Mouse (Mus musculus) neural tube, embryonic 12.5 days (tissue): ENCODE data around the gene Csf2rb. TPM values are rescaled to one million over a fixed set of nuclear protein-coding genes. Genes with fewer than 3 reads are reported as not detected.

Source experiments
- ATAC-seq: fragments of 200-750 bp; cut with Nextera tagmentation; 2 replicates; pipeline ENCODE4 v1.8.0; 2017; ENCODE audit warnings: low read depth, mild to moderate bottlenecking, moderate TSS enrichment, moderate library complexity; ENCODE audit not compliant: low FRiP score
- H3K27ac ChIP-seq: fragments of 300-500 bp; sonication (generic); 2 replicates; pipeline ENCODE4 v1.5.1; 2016
- H3K27me3 ChIP-seq: fragments of 300-500 bp; sonication (generic); replicated peaks from 2 replicates; pipeline ENCODE4 v1.6.1; 2016; ENCODE audit warnings: mild to moderate bottlenecking
- H3K36me3 ChIP-seq: fragments of 300-500 bp; sonication (generic); 2 replicates; pipeline ENCODE4 v1.6.1; 2016; ENCODE audit warnings: mild to moderate bottlenecking
- H3K4me1 ChIP-seq: fragments of 300-500 bp; sonication (generic); 2 replicates; pipeline ENCODE4 v1.6.1; 2016
- H3K4me2 ChIP-seq: fragments of 300-500 bp; sonication (generic); replicated peaks from 2 replicates; pipeline ENCODE4 v1.6.1; 2016; ENCODE audit warnings: mild to moderate bottlenecking
- H3K4me3 ChIP-seq: fragments of 300-500 bp; sonication (generic); 2 replicates; pipeline ENCODE4 v1.5.1; 2016
- H3K9ac ChIP-seq: fragments of 300-500 bp; sonication (generic); 2 replicates; pipeline ENCODE4 v1.6.1; 2016; ENCODE audit warnings: mild to moderate bottlenecking
- H3K9me3 ChIP-seq: fragments of 300-500 bp; sonication (generic); 2 replicates; pipeline ENCODE4 v1.6.1; 2016; ENCODE audit warnings: mild to moderate bottlenecking
- WGBS: fragments of 180-500 bp; shearing (Covaris S2); methylation state at CpG from one replicate; pipeline ENCODE4 v1.1.7; 2016; 5-methylcytosine and 5-hydroxymethylcytosine counted together
- polyA plus RNA-seq: library from polyadenylated mRNA; unstranded; fragments of >200 nt; fragmentation: Nextera tagmentation; extraction: Ambion mirVana; gene quantifications from 2 replicates; pipeline ENCODE4 v1.2.1, GENCODE M21; 2016

Csf2rb gene
- polyA plus RNA-seq, 1 experiment from 2014 or later, result 1.2 TPM

GRCm38 (mm10) chr15:78366875-78367274 lies 41.3 kb downstream of the Csf2rb start:
- Histone ChIP-seq H3K9me3 (no peaks in the 10 kb centered on the region), H3K36me3 (no peaks in the 10 kb centered on the region), H3K27me3 (peaks cover 18% of the 10 kb centered on the region; the same call in 1 of the 2 replicates), H3K27ac (no peak overlapping the region), H3K4me2 (no peak overlapping the region), H3K9ac (no peak overlapping the region), H3K4me3 (no peak overlapping the region), H3K4me1 (no peaks in the 10 kb centered on the region)
- 76% methylated on average over 8 of the region's 8 CpGs for WGBS
- no peak for ATAC-seq

GRCm38 (mm10) chr15:78367811-78368210 lies 42.3 kb downstream of the Csf2rb start:
- WGBS, result 75% methylated on average over 3 of the region's 3 CpGs
- no peak for ATAC-seq
- no peak overlapping the region for H3K4me3 ChIP-seq
- H3K27ac ChIP-seq, result no peak overlapping the region
- peaks cover 18% of the 10 kb centered on the region; the same call in 1 of the 2 replicates for H3K27me3 ChIP-seq
- H3K4me2 ChIP-seq, result no peak overlapping the region
- no peaks in the 10 kb centered on the region for H3K36me3 ChIP-seq
- H3K9ac ChIP-seq, result no peak overlapping the region
- no peaks in the 10 kb centered on the region for H3K4me1 ChIP-seq
- no peaks in the 10 kb centered on the region for H3K9me3 ChIP-seq

- no peaks in the 10 kb centered on the region for H3K9me3 ChIP-seq
- H3K36me3 ChIP-seq, result no peaks in the 10 kb centered on the region
- H3K27ac ChIP-seq, result no peak overlapping the region
- ATAC-seq, result no peak
- H3K9ac ChIP-seq, result no peak overlapping the region
- H3K4me2 ChIP-seq, result no peak overlapping the region
- H3K4me3 ChIP-seq, result no peak overlapping the region
- H3K27me3 ChIP-seq, result peaks cover 18% of the 10 kb centered on the region; the same call in 1 of the 2 replicates
- WGBS, result 17% methylated on average over 8 of the region's 8 CpGs
- H3K4me1 ChIP-seq, result no peaks in the 10 kb centered on the region
Measured at GRCm38 (mm10) chr15:78368926-78369346, 43.4 kb downstream of the Csf2rb start.

- H3K4me3 ChIP-seq, result no peak overlapping the region
- ATAC-seq, result no peak
- H3K9ac ChIP-seq, result no peak overlapping the region
- WGBS, result 63% methylated on average over 1 of the region's 1 CpGs
- H3K9me3 ChIP-seq, result no peaks in the 10 kb centered on the region
- no peaks in the 10 kb centered on the region for H3K4me1 ChIP-seq
- H3K27me3 ChIP-seq, result peaks cover 18% of the 10 kb centered on the region; the same call in 1 of the 2 replicates
- H3K27ac ChIP-seq, result no peak overlapping the region
- no peak overlapping the region for H3K4me2 ChIP-seq
- H3K36me3 ChIP-seq, result no peaks in the 10 kb centered on the region
Measured at GRCm38 (mm10) chr15:78369641-78370040, 44.1 kb downstream of the Csf2rb start.

- Histone ChIP-seq H3K4me1 (no peaks in the 10 kb centered on the region), H3K4me3 (no peak overlapping the region), H3K27me3 (peaks cover 12% of the 10 kb centered on the region; the same call in 1 of the 2 replicates), H3K4me2 (no peak overlapping the region), H3K9me3 (no peaks in the 10 kb centered on the region), H3K36me3 (no peaks in the 10 kb centered on the region), H3K9ac (no peak overlapping the region), H3K27ac (no peak overlapping the region)
- WGBS, result 81% methylated on average over 3 of the region's 3 CpGs
- no peak for ATAC-seq
Measured at GRCm38 (mm10) chr15:78372796-78373195, 47.2 kb downstream of the Csf2rb start.

GRCm38 (mm10) chr15:78374204-78374603 lies 48.7 kb downstream of the Csf2rb start:
- no peak for ATAC-seq
- Histone ChIP-seq H3K27me3 (0 out of 2 replicates have a peak, but pooled peaks cover 5% of the 10 kb centered on the region), H3K4me3 (no peak overlapping the region), H3K9me3 (no peaks in the 10 kb centered on the region), H3K36me3 (no peaks in the 10 kb centered on the region), H3K4me1 (no peaks in the 10 kb centered on the region), H3K27ac (no peak overlapping the region), H3K4me2 (no peak overlapping the region), H3K9ac (no peak overlapping the region)
- 84% methylated on average over 3 of the region's 3 CpGs for WGBS

- no peaks in the 10 kb centered on the region for H3K36me3 ChIP-seq
- no peak overlapping the region for H3K4me2 ChIP-seq
- no peaks in the 10 kb centered on the region for H3K27me3 ChIP-seq
- no peaks in the 10 kb centered on the region for H3K9me3 ChIP-seq
- H3K4me3 ChIP-seq, result no peak overlapping the region
- WGBS, result 88% methylated on average over 10 of the region's 10 CpGs
- H3K27ac ChIP-seq, result no peak overlapping the region
- H3K9ac ChIP-seq, result no peak overlapping the region
- no peak for ATAC-seq
- H3K4me1 ChIP-seq, result no peaks in the 10 kb centered on the region
Measured at GRCm38 (mm10) chr15:78377859-78378258, 52.3 kb downstream of the Csf2rb start.

- Histone ChIP-seq H3K27ac (no peak overlapping the region), H3K27me3 (no peaks in the 10 kb centered on the region), H3K4me1 (no peaks in the 10 kb centered on the region), H3K36me3 (no peaks in the 10 kb centered on the region), H3K9ac (no peak overlapping the region), H3K9me3 (no peaks in the 10 kb centered on the region), H3K4me3 (no peak overlapping the region), H3K4me2 (no peak overlapping the region)
- 83% methylated on average over 10 of the region's 10 CpGs for WGBS
- ATAC-seq, result no peak
Measured at GRCm38 (mm10) chr15:78378556-78378955, 53.0 kb downstream of the Csf2rb start.

GRCm38 (mm10) chr15:78380208-78380607 lies 54.7 kb downstream of the Csf2rb start:
- ATAC-seq, result no peak

GRCm38 (mm10) chr15:78380741-78381140 lies 55.2 kb downstream of the Csf2rb start:
- Histone ChIP-seq H3K4me1 (no peaks in the 10 kb centered on the region), H3K9ac (no peak overlapping the region), H3K9me3 (no peaks in the 10 kb centered on the region), H3K36me3 (no peaks in the 10 kb centered on the region), H3K27ac (no peak overlapping the region), H3K4me3 (no peak overlapping the region), H3K27me3 (no peaks in the 10 kb centered on the region), H3K4me2 (no peak overlapping the region)
- WGBS, result 82% methylated on average over 4 of the region's 4 CpGs
- no peak for ATAC-seq

More at GRCm38 (mm10) chr15:78380208-78380607, 54.7 kb downstream of the Csf2rb start:
- Histone ChIP-seq H3K4me1 (no peaks in the 10 kb centered on the region), H3K36me3 (no peaks in the 10 kb centered on the region), H3K27ac (no peak overlapping the region), H3K9me3 (no peaks in the 10 kb centered on the region), H3K27me3 (no peaks in the 10 kb centered on the region), H3K4me3 (no peak overlapping the region), H3K4me2 (no peak overlapping the region), H3K9ac (no peak overlapping the region)
- 88% methylated on average over 2 of the region's 2 CpGs for WGBS

GRCm38 (mm10) chr15:78382115-78382514 lies 56.6 kb downstream of the Csf2rb start:
- H3K27me3 ChIP-seq, result no peaks in the 10 kb centered on the region
- WGBS, result 97% methylated on average over 4 of the region's 4 CpGs
- H3K4me1 ChIP-seq, result no peaks in the 10 kb centered on the region
- no peak for ATAC-seq
- H3K27ac ChIP-seq, result no peak overlapping the region
- H3K9me3 ChIP-seq, result no peaks in the 10 kb centered on the region
- no peaks in the 10 kb centered on the region for H3K36me3 ChIP-seq
- H3K4me2 ChIP-seq, result no peak overlapping the region
- no peak overlapping the region for H3K4me3 ChIP-seq
- no peak overlapping the region for H3K9ac ChIP-seq

- Histone ChIP-seq H3K9me3 (no peaks in the 10 kb centered on the region), H3K4me1 (no peaks in the 10 kb centered on the region), H3K4me3 (no peak overlapping the region), H3K9ac (no peak overlapping the region), H3K4me2 (no peak overlapping the region), H3K27me3 (no peaks in the 10 kb centered on the region), H3K27ac (no peak overlapping the region), H3K36me3 (no peaks in the 10 kb centered on the region)
- WGBS, result 83% methylated on average over 11 of the region's 11 CpGs
- no peak for ATAC-seq
Measured at GRCm38 (mm10) chr15:78383450-78384219, 58.1 kb downstream of the Csf2rb start.
